Mouse (Mus musculus) intestine, embryonic 16.5 days (tissue): Measurements from ENCODE around the gene Mreg. TPM values are rescaled to one million over a fixed set of nuclear protein-coding genes. Genes with fewer than 3 reads are reported as not detected.

Experiments
- ATAC-seq: fragments of 200-750 bp; cut with Nextera tagmentation; 2 replicates; pipeline ENCODE4 v1.8.0; 2017; ENCODE audit warnings: moderate TSS enrichment, moderate library complexity
- H3K27ac ChIP-seq: fragments of 300-500 bp; sonication (generic); 2 replicates; pipeline ENCODE4 v1.5.1; 2014; ENCODE audit warnings: mild to moderate bottlenecking, low read length
- H3K27me3 ChIP-seq: fragments of 300-500 bp; sonication (generic); replicated peaks from 2 replicates; pipeline ENCODE4 v1.6.1; 2014; ENCODE audit warnings: low read length, control low read depth, mixed read lengths; ENCODE audit not compliant: control insufficient read depth, insufficient read depth
- H3K36me3 ChIP-seq: fragments of 300-500 bp; sonication (generic); 2 replicates; pipeline ENCODE4 v1.6.1; 2014; ENCODE audit warnings: low read length, control low read depth; ENCODE audit not compliant: control insufficient read depth, insufficient read depth
- H3K4me1 ChIP-seq: fragments of 300-500 bp; sonication (generic); 2 replicates; pipeline ENCODE4 v1.6.1; 2014; ENCODE audit warnings: low read length, control low read depth, mixed read lengths; ENCODE audit not compliant: control insufficient read depth, insufficient read depth
- H3K4me2 ChIP-seq: fragments of 300-500 bp; sonication (generic); 2 replicates; pipeline ENCODE4 v1.6.1; 2014; ENCODE audit warnings: low read depth, low read length, control low read depth
- H3K4me3 ChIP-seq: fragments of 300-500 bp; sonication (generic); 2 replicates; pipeline ENCODE4 v1.5.1; 2014; ENCODE audit warnings: mild to moderate bottlenecking, low read length
- H3K9ac ChIP-seq: fragments of 300-500 bp; sonication (generic); 2 replicates; pipeline ENCODE4 v1.6.1; 2014; ENCODE audit warnings: low read depth, low read length
- H3K9me3 ChIP-seq: fragments of 300-500 bp; sonication (generic); 2 replicates; pipeline ENCODE4 v1.6.1; 2016; ENCODE audit warnings: low read length, control low read depth; ENCODE audit not compliant: control insufficient read depth
- WGBS: fragments of 180-500 bp; shearing (Covaris S2); extraction: QIAGEN DNeasy Blood & Tissue Kit; methylation state at CpG from one replicate; pipeline ENCODE4 v1.1.7; 2014; 5-methylcytosine and 5-hydroxymethylcytosine counted together
- polyA plus RNA-seq: library from polyadenylated mRNA; unstranded; fragments of >200 nt; fragmentation: Nextera tagmentation; extraction: Ambion mirVana; gene quantifications from 2 replicates; pipeline ENCODE4 v1.2.1, GENCODE M21; 2015

Mreg gene
- polyA plus RNA-seq, 1 experiment from 2014 or later = 7.5 TPM

GRCm38 (mm10) chr1:72166468-72166814 is 45.7 kb downstream of the Mreg start:
- Histone ChIP-seq H3K27me3 (no peaks in the 10 kb centered on the region), H3K27ac (no peak overlapping the region), H3K4me2 (no peak overlapping the region), H3K9ac (no peak overlapping the region), H3K4me1 (no peaks in the 10 kb centered on the region), H3K4me3 (no peak overlapping the region), H3K9me3 (no peaks in the 10 kb centered on the region), H3K36me3 (no peaks in the 10 kb centered on the region)
- 95% methylated on average over 5 of the region's 5 CpGs for WGBS
- ATAC-seq = no peak

- H3K4me3 ChIP-seq = no peak overlapping the region
- no peaks in the 10 kb centered on the region for H3K4me1 ChIP-seq
- no peak overlapping the region for H3K4me2 ChIP-seq
- H3K9me3 ChIP-seq = no peaks in the 10 kb centered on the region
- H3K27me3 ChIP-seq = no peaks in the 10 kb centered on the region
- H3K36me3 ChIP-seq = no peaks in the 10 kb centered on the region
- 75% methylated on average over 20 of the region's 20 CpGs for WGBS
- no peak for ATAC-seq
- no peak overlapping the region for H3K27ac ChIP-seq
- no peak overlapping the region for H3K9ac ChIP-seq
Observed at GRCm38 (mm10) chr1:72165723-72166467, 46.2 kb downstream of the Mreg start.

- no peak for ATAC-seq
- no peak overlapping the region for H3K27ac ChIP-seq
- H3K9ac ChIP-seq = no peak overlapping the region
- H3K9me3 ChIP-seq = no peaks in the 10 kb centered on the region
- no peak overlapping the region for H3K4me3 ChIP-seq
- H3K27me3 ChIP-seq = no peaks in the 10 kb centered on the region
- 88% methylated on average over 7 of the region's 7 CpGs for WGBS
- no peaks in the 10 kb centered on the region for H3K4me1 ChIP-seq
- no peak overlapping the region for H3K4me2 ChIP-seq
- no peaks in the 10 kb centered on the region for H3K36me3 ChIP-seq
Observed at GRCm38 (mm10) chr1:72160321-72160720, 51.8 kb downstream of the Mreg start.

GRCm38 (mm10) chr1:72145041-72145440 is 67.1 kb downstream of the Mreg start:
- H3K36me3 ChIP-seq = no peaks in the 10 kb centered on the region
- H3K9ac ChIP-seq = no peak overlapping the region
- no peaks in the 10 kb centered on the region for H3K9me3 ChIP-seq
- no peak overlapping the region for H3K4me2 ChIP-seq
- H3K4me3 ChIP-seq = no peak overlapping the region
- H3K27me3 ChIP-seq = no peaks in the 10 kb centered on the region
- ATAC-seq = no peak
- peaks cover 2% of the 10 kb centered on the region for H3K4me1 ChIP-seq
- no peak overlapping the region for H3K27ac ChIP-seq

- Histone ChIP-seq H3K9ac (no peak overlapping the region), H3K27ac (no peak overlapping the region), H3K4me2 (no peak overlapping the region), H3K4me1 (peaks cover 2% of the 10 kb centered on the region), H3K4me3 (no peak overlapping the region), H3K9me3 (no peaks in the 10 kb centered on the region), H3K27me3 (no peaks in the 10 kb centered on the region), H3K36me3 (no peaks in the 10 kb centered on the region)
- WGBS = 83% methylated on average over 4 of the region's 4 CpGs
- ATAC-seq = no peak
Observed at GRCm38 (mm10) chr1:72144426-72144825, 67.7 kb downstream of the Mreg start.

GRCm38 (mm10) chr1:72141893-72142480 is 70.1 kb downstream of the Mreg start:
- Histone ChIP-seq H3K27me3 (no peaks in the 10 kb centered on the region), H3K9me3 (no peaks in the 10 kb centered on the region), H3K4me1 (peaks cover 2% of the 10 kb centered on the region; the same call in 1 of the 2 replicates), H3K27ac (no peak overlapping the region), H3K4me2 (peak overlapping the region; percentile 48; the same call in 1 of the 2 replicates), H3K9ac (peak overlapping the region; percentile 53), H3K4me3 (peak overlapping the region; percentile 24), H3K36me3 (no peaks in the 10 kb centered on the region)
- WGBS = 5% methylated on average over 11 of the region's 11 CpGs
- peak; percentile 56; the same call in 1 of the 2 replicates for ATAC-seq

- Histone ChIP-seq H3K4me3 (no peak overlapping the region), H3K27me3 (no peaks in the 10 kb centered on the region), H3K4me1 (no peaks in the 10 kb centered on the region), H3K9me3 (peaks cover 8% of the 10 kb centered on the region), H3K9ac (no peak overlapping the region), H3K36me3 (no peaks in the 10 kb centered on the region), H3K4me2 (no peak overlapping the region), H3K27ac (no peak overlapping the region)
- WGBS = 94% methylated on average over 10 of the region's 10 CpGs
- ATAC-seq = no peak
Observed at GRCm38 (mm10) chr1:72136101-72136500, 76.0 kb downstream of the Mreg start.

GRCm38 (mm10) chr1:72134534-72134933 is 77.6 kb downstream of the Mreg start:
- H3K27me3 ChIP-seq = no peaks in the 10 kb centered on the region
- ATAC-seq = no peak
- 83% methylated on average over 1 of the region's 1 CpGs for WGBS
- H3K4me1 ChIP-seq = no peaks in the 10 kb centered on the region
- no peak overlapping the region for H3K27ac ChIP-seq
- no peak overlapping the region for H3K9ac ChIP-seq
- no peak overlapping the region for H3K4me3 ChIP-seq
- H3K4me2 ChIP-seq = no peak overlapping the region
- H3K36me3 ChIP-seq = no peaks in the 10 kb centered on the region
- H3K9me3 ChIP-seq = peaks cover 8% of the 10 kb centered on the region

- Histone ChIP-seq H3K9me3 (no peaks in the 10 kb centered on the region), H3K4me1 (no peaks in the 10 kb centered on the region), H3K4me2 (no peak overlapping the region), H3K9ac (no peak overlapping the region), H3K36me3 (no peaks in the 10 kb centered on the region), H3K4me3 (no peak overlapping the region), H3K27me3 (no peaks in the 10 kb centered on the region), H3K27ac (no peak overlapping the region)
- ATAC-seq = peak; percentile 67; the same call in 1 of the 2 replicates
- WGBS = 28% methylated on average over 23 of the region's 23 CpGs
Observed at GRCm38 (mm10) chr1:72123434-72124297, 88.4 kb downstream of the Mreg start.
